Mouse (Mus musculus) G1E (cell line): ENCODE measurements at regions not wholly inside any gene's neighbourhood (a gene's known extent, or its start where the extent isn't known, plus 50 kb on each side); places are given as distances from the start of the nearest gene placed in this dataset.

ENCODE experiments used
- CTCF ChIP-seq: IDR thresholded peaks from 2 replicates; pipeline ENCODE4 v1.5.1; 2012; ENCODE audit warnings: low read depth, low read length, inconsistent platforms, mixed read lengths
- GATA1 ChIP-seq: IDR thresholded peaks from 2 replicates; pipeline ENCODE4 v1.6.1; 2012; ENCODE audit warnings: borderline replicate concordance, low read length, inconsistent platforms, mixed read lengths
- GATA2 ChIP-seq: IDR thresholded peaks from 2 replicates; pipeline ENCODE4 v1.6.1; 2012; ENCODE audit warnings: low read depth, low read length, inconsistent platforms, borderline replicate concordance
- POLR2AphosphoS5 ChIP-seq: IDR thresholded peaks from 2 replicates; pipeline ENCODE4 v1.6.1; 2012; ENCODE audit warnings: low read depth, low read length, inconsistent platforms; ENCODE audit not compliant: insufficient replicate concordance
- TAL1 ChIP-seq: conservative IDR thresholded peaks from 2 replicates; pipeline ENCODE4 v1.6.1; 2012; ENCODE audit warnings: low read depth, low read length, inconsistent platforms, mixed read lengths

- TF ChIP-seq CTCF (no peak), POLR2AphosphoS5 (no peak), TAL1 (no peak), GATA1 (no peak), GATA2 (no peak)
These were observed 102.4 kb upstream of the Smad3 start for GRCm38 (mm10) chr9:63860196-63860595.
